Mouse (Mus musculus) intestine, embryonic 14.5 days (tissue): ENCODE measurements around the gene Tbc1d1. TPM values are rescaled to one million over a fixed set of nuclear protein-coding genes. Genes with fewer than 3 reads are reported as not detected.

Source experiments
- ATAC-seq: fragments of 200-750 bp; cut with Nextera tagmentation; replicated peaks from 2 replicates; pipeline ENCODE4 v1.8.0; 2017; ENCODE audit warnings: low read depth, moderate number of reproducible peaks, moderate TSS enrichment, moderate library complexity; ENCODE audit not compliant: low FRiP score, low TSS enrichment
- DNase-seq: peaks from one replicate; pipeline ENCODE4 v3.0.0-alpha.2; 2018; ENCODE audit warnings: low spot score
- H3K27ac ChIP-seq: fragments of 300-500 bp; sonication (generic); 2 replicates; pipeline ENCODE4 v1.5.1; 2014; ENCODE audit warnings: low read depth, mild to moderate bottlenecking, control low read depth
- H3K27me3 ChIP-seq: fragments of 300-500 bp; sonication (generic); replicated peaks from 2 replicates; pipeline ENCODE4 v1.6.1; 2014; ENCODE audit warnings: low read length, control low read depth; ENCODE audit not compliant: control insufficient read depth, insufficient read depth
- H3K36me3 ChIP-seq: fragments of 300-500 bp; sonication (generic); 2 replicates; pipeline ENCODE4 v1.6.1; 2014; ENCODE audit warnings: low read length, control low read depth; ENCODE audit not compliant: control insufficient read depth, insufficient read depth
- H3K4me1 ChIP-seq: fragments of 300-500 bp; sonication (generic); replicated peaks from 2 replicates; pipeline ENCODE4 v1.6.1; 2014; ENCODE audit warnings: low read length, control low read depth, mixed read lengths; ENCODE audit not compliant: control insufficient read depth, insufficient read depth
- H3K4me2 ChIP-seq: fragments of 300-500 bp; sonication (generic); 2 replicates; pipeline ENCODE4 v1.6.1; 2014; ENCODE audit warnings: low read length
- H3K4me3 ChIP-seq: fragments of 300-500 bp; sonication (generic); 2 replicates; pipeline ENCODE4 v1.5.1; 2014; ENCODE audit warnings: low read depth, low read length, control low read depth, mixed read lengths
- H3K9ac ChIP-seq: fragments of 300-500 bp; sonication (generic); 2 replicates; pipeline ENCODE4 v1.6.1; 2014; ENCODE audit warnings: mild to moderate bottlenecking, low read length
- H3K9me3 ChIP-seq: fragments of 300-500 bp; sonication (generic); 2 replicates; pipeline ENCODE4 v1.6.1; 2016; ENCODE audit warnings: low read length, control low read depth; ENCODE audit not compliant: control insufficient read depth
- WGBS: fragments of 180-500 bp; shearing (Covaris S2); extraction: QIAGEN DNeasy Blood & Tissue Kit; methylation state at CpG from one replicate; pipeline ENCODE4 v1.1.7; 2014; 5-methylcytosine and 5-hydroxymethylcytosine counted together
- polyA plus RNA-seq: library from polyadenylated mRNA; unstranded; fragments of >200 nt; fragmentation: Nextera tagmentation; extraction: Ambion mirVana; gene quantifications from 2 replicates; pipeline ENCODE4 v1.2.1, GENCODE M21; 2014

Gene Tbc1d1
- polyA plus RNA-seq, 1 experiment from 2014 or later: 41.3 TPM

DNA sequence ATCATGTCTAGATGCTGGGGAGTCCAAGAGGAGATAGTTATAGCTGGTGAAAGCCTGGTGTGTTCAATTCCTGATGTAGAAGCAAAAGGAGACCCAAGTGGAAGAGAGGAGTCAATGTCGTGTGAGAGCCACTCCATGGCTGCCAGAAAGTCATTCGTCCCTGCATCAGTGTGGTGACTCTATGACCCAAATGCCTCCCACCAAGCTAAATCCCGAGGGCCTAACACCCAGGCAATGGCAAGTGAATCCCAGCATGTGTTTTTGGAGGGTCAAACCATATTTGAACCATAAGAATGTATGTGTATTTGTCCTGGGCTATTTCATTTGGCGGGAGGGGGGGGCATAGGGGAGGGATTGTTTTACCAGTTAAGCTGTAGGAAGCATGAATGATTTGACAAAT, 60.2 kb downstream of the Tbc1d1 start:
- H3K9ac ChIP-seq: no peak overlapping the region
- ATAC-seq: no peak
- H3K27ac ChIP-seq: no peak overlapping the region

DNA sequence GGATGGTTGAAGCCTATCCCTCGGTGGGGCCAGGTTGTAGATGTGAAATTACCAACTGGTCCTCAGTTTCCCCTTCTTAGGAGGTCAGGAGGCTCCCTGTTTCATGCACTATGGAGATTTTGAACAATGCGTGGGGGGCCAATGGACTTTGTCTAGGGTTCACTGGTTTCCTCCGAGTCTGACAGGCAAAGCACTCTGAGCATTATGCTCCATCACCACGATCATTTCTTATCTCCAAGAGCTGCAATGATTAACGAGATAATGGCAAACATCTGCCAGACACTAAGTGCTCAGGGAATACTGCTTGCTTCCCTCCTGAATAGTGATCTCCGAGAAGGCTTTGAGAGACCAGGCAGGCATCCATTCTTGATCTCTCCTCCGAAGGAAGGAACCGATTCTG, 61.2 kb downstream of the Tbc1d1 start:
- H3K36me3 ChIP-seq: no peaks in the 10 kb centered on the region
- H3K4me1 ChIP-seq: peaks cover 26% of the 10 kb centered on the region
- 52% methylated on average over 8 of the region's 8 CpGs for WGBS
- H3K27ac ChIP-seq: no peak overlapping the region
- no peaks in the 10 kb centered on the region for H3K9me3 ChIP-seq
- no peaks in the 10 kb centered on the region for H3K27me3 ChIP-seq
- DNase-seq: no peak
- H3K9ac ChIP-seq: no peak overlapping the region
- no peak overlapping the region for H3K4me3 ChIP-seq
- ATAC-seq: no peak
- no peak overlapping the region for H3K4me2 ChIP-seq

More for the DNA sequence above, 60.2 kb downstream of the Tbc1d1 start:
- no peaks in the 10 kb centered on the region for H3K36me3 ChIP-seq
- no peaks in the 10 kb centered on the region for H3K27me3 ChIP-seq
- peaks cover 35% of the 10 kb centered on the region for H3K4me1 ChIP-seq
- no peaks in the 10 kb centered on the region for H3K9me3 ChIP-seq
- H3K4me2 ChIP-seq: no peak overlapping the region
- H3K4me3 ChIP-seq: no peak overlapping the region
- WGBS: 88% methylated on average over 4 of the region's 4 CpGs
- DNase-seq: no peak

DNA sequence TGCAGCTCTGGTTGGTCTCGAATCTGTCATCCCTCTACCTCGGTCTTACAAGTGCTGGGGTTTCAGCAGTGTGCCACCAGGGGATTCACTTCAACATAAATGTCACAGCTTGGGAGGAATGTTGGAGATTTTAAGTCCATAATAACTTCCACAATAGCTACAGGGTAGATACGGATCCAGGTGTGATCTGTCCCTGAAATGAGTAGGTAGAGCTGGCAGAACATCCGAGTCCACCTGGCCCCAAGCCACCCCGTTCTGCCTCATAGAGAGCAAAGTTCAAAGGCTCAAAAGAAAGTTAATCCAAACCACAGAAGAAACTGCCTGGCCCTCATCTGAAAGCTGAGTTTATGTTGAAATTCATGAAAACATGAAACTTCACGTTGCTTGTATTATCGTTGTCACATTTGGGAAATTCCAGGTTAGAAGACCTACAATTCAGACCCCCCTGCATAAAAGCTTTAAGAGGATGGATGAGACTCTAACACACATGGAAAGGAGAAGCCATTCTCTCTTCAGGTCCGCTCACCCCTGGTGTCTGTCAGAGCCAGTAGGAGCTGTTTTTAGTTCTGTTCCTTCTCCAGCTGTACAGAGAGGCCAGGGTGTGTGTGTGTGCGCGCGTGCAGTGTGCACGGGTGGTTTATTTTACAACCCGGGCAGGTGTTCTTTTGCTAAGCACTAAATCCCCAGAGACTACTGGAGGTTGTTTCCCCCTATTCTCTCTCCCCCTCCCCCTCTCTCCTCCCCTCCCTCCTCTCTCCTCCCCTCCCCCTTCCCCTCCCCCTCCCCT, 61.9 kb downstream of the Tbc1d1 start:
- WGBS: 48% methylated on average over 13 of the region's 13 CpGs
- Histone ChIP-seq H3K9me3 (no peaks in the 10 kb centered on the region), H3K9ac (no peak overlapping the region), H3K4me1 (peaks cover 23% of the 10 kb centered on the region), H3K4me2 (no peak overlapping the region), H3K36me3 (no peaks in the 10 kb centered on the region), H3K4me3 (no peak overlapping the region), H3K27me3 (no peaks in the 10 kb centered on the region), H3K27ac (no peak overlapping the region)
- ATAC-seq (no peak), DNase-seq (no peak)

DNA sequence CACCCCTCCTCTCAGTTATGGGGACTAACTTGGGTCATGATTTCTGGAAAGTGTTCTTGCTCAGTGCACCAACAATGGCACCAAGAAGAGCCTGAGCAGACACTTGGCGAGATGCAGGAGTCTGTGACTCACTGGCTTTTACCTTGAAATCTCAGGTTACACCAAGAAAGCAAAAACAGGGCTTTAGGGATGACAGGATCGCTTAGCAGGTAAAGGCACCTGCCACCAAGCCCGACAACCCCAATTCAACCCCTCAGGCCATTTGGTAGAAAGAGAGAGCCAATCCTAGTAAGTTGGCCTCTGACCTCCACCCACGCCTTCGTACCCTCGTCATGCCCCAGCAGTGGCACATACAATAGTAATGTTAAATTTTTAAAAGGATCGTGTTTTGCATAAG, 62.5 kb downstream of the Tbc1d1 start:
- 79% methylated on average over 7 of the region's 7 CpGs for WGBS

DNA sequence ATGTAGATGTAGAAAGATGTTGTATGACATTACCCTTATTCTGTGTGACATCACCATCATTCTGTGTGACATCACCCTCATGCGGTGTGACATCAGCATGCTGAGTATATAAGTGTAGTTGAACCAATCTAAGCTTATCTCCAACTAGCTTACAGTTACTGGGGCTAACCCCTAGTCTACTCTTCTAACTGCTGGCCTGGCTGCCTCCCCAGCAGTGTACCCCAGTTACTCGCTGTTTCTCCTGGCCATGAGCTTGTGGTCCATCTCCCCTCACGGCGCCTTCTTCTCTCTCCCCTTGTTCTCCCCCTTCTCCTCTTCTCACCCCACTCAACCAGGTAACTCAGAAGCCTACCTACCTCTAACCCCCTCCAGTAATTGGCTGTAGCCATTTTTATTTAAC, 64.7 kb downstream of the Tbc1d1 start:
- Histone ChIP-seq H3K9ac (no peak overlapping the region), H3K36me3 (no peaks in the 10 kb centered on the region), H3K27ac (no peak overlapping the region), H3K27me3 (no peaks in the 10 kb centered on the region), H3K9me3 (no peaks in the 10 kb centered on the region), H3K4me1 (peaks cover 23% of the 10 kb centered on the region), H3K4me3 (no peak overlapping the region), H3K4me2 (no peak overlapping the region)
- ATAC-seq (no peak), DNase-seq (no peak)
- 97% methylated on average over 4 of the region's 4 CpGs for WGBS

More for the DNA sequence above, 62.5 kb downstream of the Tbc1d1 start:
- Histone ChIP-seq H3K9ac (no peak overlapping the region), H3K4me3 (no peak overlapping the region), H3K4me1 (peaks cover 23% of the 10 kb centered on the region), H3K4me2 (no peak overlapping the region), H3K9me3 (no peaks in the 10 kb centered on the region), H3K27me3 (no peaks in the 10 kb centered on the region), H3K27ac (no peak overlapping the region), H3K36me3 (no peaks in the 10 kb centered on the region)
- ATAC-seq (no peak), DNase-seq (no peak)

DNA sequence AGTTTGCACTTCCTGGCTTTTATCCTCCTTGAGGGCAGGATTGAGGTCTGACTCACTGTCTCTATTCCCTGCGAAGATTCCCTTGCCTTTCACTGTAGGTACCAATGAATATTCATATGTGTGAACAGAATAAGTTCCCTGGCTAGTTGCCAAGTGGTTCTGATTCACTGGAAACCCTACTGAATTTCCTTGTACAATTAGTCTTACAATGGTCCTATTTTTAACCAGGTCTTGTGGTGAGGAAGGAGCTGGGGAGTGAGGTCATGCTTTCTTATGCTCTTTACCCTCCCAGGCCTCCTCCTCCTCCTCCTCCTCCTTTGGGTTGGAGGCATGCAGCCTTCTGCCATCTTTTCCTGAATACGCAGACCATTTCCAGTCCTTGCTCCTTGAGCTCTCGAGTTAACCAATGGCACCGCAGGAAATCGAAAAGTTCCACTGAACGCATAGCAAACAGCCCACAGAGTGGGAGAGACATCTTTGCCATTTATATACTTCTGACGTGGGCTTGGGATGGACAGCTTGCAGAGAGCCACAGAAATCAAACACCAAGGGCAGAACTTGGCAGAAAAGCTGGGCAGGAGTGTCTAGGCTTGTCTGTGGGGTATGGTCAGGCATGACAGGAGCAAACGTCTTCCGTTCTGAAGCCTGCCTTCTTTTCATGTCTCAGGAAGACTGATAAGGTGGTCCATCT, 68.8 kb downstream of the Tbc1d1 start:
- DNase-seq: no peak
- ATAC-seq: no peak

DNA sequence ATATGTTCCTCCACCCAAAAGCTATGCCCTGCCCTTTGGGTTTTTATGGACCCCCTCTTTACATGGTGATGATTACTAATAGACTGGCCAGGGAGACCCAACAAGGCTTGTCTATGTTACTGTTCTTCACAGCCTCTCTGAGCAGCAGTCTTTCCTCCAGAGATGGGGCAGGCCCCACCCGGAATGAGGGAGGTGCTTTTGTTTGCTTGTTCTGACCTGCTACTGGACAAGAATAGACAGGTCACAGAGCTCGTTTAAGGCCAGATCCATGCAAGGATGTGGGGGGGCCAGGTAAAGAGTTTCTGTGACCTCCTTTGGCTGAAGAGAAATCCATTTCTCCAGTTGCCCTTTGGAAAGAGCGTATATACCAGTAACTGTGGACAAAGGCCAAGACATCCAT, 72.1 kb downstream of the Tbc1d1 start:
- WGBS: 75% methylated on average over 3 of the region's 3 CpGs
- DNase-seq (no peak), ATAC-seq (no peak)
- H3K4me2 ChIP-seq: no peak overlapping the region
- H3K27me3 ChIP-seq: no peaks in the 10 kb centered on the region
- peaks cover 24% of the 10 kb centered on the region for H3K4me1 ChIP-seq
- no peak overlapping the region for H3K27ac ChIP-seq
- no peaks in the 10 kb centered on the region for H3K9me3 ChIP-seq
- no peak overlapping the region for H3K4me3 ChIP-seq
- no peaks in the 10 kb centered on the region for H3K36me3 ChIP-seq
- H3K9ac ChIP-seq: no peak overlapping the region

More for the DNA sequence above, 68.8 kb downstream of the Tbc1d1 start:
- Histone ChIP-seq H3K27ac (no peak overlapping the region), H3K4me1 (peaks cover 6% of the 10 kb centered on the region), H3K9ac (no peak overlapping the region), H3K4me2 (no peak overlapping the region), H3K9me3 (no peaks in the 10 kb centered on the region), H3K36me3 (no peaks in the 10 kb centered on the region), H3K4me3 (no peak overlapping the region), H3K27me3 (no peaks in the 10 kb centered on the region)
- 78% methylated on average over 9 of the region's 9 CpGs for WGBS

DNA sequence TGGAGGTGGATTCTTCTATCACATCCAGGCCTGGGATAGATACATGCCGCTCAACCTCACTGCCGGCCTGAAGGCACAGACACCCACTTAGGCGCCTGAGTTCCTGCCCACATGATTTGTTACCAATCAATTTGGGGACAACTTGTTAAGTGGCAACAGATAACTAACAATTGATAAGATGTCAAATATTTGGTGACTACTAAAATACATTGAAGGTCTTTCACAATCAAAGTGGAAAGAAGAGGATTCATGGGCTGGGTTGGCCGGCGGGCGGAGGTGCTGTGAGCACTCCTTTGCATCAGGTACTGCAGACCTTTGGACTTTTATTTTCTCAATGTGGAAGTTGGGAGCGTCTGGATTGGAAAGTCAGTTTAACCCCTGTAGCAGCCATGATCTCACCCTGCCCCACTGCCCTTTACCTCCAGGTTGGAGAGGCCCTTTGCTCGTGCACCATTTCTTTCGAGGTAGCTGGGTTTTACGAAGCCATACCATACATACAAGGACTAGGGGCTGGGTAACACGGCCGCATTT, 73.3 kb downstream of the Tbc1d1 start:
- H3K4me3 ChIP-seq: peak overlapping the region; percentile 78
- 43% methylated on average over 12 of the region's 12 CpGs for WGBS
- DNase-seq (no peak), ATAC-seq (no peak)
- H3K4me1 ChIP-seq: peaks cover 27% of the 10 kb centered on the region
- H3K36me3 ChIP-seq: no peaks in the 10 kb centered on the region
- no peaks in the 10 kb centered on the region for H3K27me3 ChIP-seq
- peak overlapping the region; percentile 79 for H3K27ac ChIP-seq
- peak overlapping the region; percentile 68 for H3K9ac ChIP-seq
- H3K4me2 ChIP-seq: peak overlapping the region; percentile 75
- no peaks in the 10 kb centered on the region for H3K9me3 ChIP-seq
